Mouse (Mus musculus): ENCODE results near the gene Smad3. TPM values are rescaled to one million over a fixed set of nuclear protein-coding genes. Genes with fewer than 3 reads are reported as not detected.
A peak's percentile ranks its signal among the peaks of the same experiment; 100 is the strongest.

Gene Smad3
- total and polyA plus RNA-seq, 2 experiments from 2014 or later: 7.5 to 34.0 TPM

DNA sequence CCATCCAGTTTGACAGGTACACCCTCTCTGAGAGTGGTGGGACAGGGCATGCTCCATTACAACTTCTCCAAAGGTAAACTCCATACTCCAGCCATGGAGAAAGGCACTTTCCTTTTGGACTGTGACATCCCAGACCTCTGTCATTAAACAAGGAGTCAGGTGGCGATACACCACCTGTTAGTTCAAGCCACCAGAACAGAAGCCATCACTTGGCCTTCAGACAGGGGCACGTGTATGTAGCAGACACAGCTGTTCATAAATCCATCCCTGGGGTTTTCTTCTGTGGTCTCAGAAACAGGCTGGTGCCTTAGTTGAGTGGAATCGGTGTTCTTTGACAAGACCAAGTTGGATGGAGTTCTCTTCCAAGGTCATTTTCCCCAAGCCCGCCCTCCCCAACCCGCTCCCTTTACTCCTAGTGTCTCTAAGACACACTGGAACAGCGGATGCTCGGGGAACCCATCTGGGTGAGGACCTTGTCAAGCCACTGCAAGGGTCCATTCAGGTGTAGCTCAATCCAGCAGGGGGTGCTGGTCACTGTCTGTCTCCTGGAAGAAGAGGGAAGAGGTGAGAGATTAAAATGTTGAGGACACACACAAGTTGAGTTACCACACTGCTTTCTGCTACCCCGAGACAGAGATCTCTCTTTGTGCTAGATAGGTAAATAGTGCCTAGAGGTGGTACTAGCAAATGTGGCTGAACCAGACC, 107.8 kb downstream of the Smad3 start:
- H3K9ac ChIP-seq (replicated peaks; ENCODE audit: low read length): no peak overlapping the region
- peak; percentile 53 for TF ChIP-seq CTCF (IDR thresholded peaks at IDR 0.05; ENCODE audit: low read depth)
- H3K36me3 ChIP-seq (ENCODE audit: insufficient read depth, low read length): no peaks in the 10 kb centered on the region
- WGBS: 81% methylated on average over 8 of the region's 8 CpGs
- DNase-seq (ENCODE audit: low spot score): no peak
- H3K4me1 ChIP-seq (ENCODE audit: insufficient read depth, low read length): peaks cover 14% of the 10 kb centered on the region
- ATAC-seq: no peak
- no peak overlapping the region for H3K4me2 ChIP-seq (ENCODE audit: low read depth, low read length)
- H3K27ac ChIP-seq: no peak overlapping the region
- no peaks in the 10 kb centered on the region for H3K9me3 ChIP-seq (ENCODE audit: low read length)
- H3K4me3 ChIP-seq (ENCODE audit: low read length): no peak overlapping the region
- no peaks in the 10 kb centered on the region for H3K27me3 ChIP-seq (ENCODE audit: insufficient read depth, low read length)

DNA sequence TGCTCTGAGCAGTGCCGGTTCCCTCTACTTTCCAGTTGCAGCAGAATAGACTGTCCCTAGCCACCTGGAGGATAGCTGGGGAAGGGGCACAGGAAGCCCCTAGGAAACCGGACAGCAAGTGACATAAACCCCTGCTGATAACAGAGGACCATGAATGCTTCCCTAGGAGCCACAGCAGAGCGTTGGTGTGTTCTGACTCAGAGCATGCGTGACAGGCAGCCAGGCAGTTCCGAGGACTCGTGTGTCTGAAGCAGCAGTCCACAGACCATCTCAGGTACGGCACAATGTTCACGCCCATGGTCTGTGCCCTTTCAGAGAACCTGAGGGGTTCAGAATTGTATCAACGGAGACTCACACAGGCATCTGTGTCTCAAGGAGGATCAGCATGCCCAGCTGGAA, 109.3 kb downstream of the Smad3 start:
- no peak overlapping the region for H3K27ac ChIP-seq
- 75% methylated on average over 9 of the region's 9 CpGs for WGBS

DNA sequence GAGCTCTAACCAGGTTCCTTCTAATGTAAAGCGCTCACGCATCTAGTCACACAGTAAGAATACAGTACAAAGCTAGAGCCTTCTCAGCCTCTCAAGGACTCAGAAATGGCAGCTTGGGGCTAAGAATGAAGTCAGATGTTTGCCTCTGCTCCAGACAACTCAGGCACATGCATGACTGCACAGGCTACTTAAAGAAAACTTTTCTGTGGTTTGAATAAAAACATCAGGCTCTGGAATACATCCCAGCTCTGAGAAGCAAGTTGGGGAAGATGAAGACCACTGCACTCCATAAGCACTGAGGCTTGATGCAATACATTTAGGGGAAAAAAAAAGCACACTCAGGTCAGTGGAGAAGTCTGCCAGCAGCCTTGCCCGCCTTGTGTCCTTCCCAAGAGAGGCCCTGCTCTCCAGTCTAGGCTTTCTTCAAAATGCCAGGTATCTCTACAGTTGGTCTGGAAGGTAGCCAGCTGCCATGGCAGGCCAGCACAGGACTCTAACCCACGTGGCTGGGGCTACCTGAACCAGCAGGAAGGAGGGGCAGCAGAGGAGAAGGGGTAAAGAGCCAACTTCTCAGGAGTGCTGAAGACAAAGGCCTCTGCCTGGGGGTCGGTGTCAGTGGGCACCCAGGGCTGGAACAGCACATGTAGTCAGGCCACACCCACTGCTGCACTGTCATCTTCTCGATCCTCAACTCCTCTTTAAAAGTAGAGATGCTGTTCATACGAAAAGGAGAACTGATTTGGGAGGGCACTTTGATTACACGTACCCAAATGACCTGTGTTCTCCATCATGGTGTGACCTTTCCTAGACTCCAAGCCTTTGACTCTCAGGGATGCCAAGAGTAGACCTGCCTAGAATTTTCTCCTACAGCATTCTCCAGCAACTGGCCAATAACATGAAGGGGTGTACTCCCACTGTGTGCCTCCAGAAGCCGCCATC, 109.9 kb downstream of the Smad3 start:
- Histone ChIP-seq H3K9ac (replicated peaks; ENCODE audit: low read length) (no peak overlapping the region), H3K27me3 (ENCODE audit: insufficient read depth, low read length) (no peaks in the 10 kb centered on the region), H3K4me3 (ENCODE audit: low read length) (no peak overlapping the region), H3K27ac (no peak overlapping the region), H3K4me2 (ENCODE audit: low read depth, low read length) (no peak overlapping the region), H3K36me3 (ENCODE audit: insufficient read depth, low read length) (peaks cover 3% of the 10 kb centered on the region; the same call in 1 of the 2 replicates), H3K9me3 (ENCODE audit: low read length) (no peaks in the 10 kb centered on the region), H3K4me1 (ENCODE audit: insufficient read depth, low read length) (peaks cover 8% of the 10 kb centered on the region; the same call in 1 of the 2 replicates)
- WGBS: 79% methylated on average over 9 of the region's 9 CpGs
- DNase-seq (ENCODE audit: low spot score) (no peak), ATAC-seq (no peak)
- no peak for TF ChIP-seq CTCF (IDR thresholded peaks at IDR 0.05; ENCODE audit: low read depth)

More for the DNA sequence above, 109.3 kb downstream of the Smad3 start:
- H3K36me3 ChIP-seq (ENCODE audit: insufficient read depth, low read length): no peaks in the 10 kb centered on the region
- no peak overlapping the region for H3K4me3 ChIP-seq (ENCODE audit: low read length)
- TF ChIP-seq CTCF (IDR thresholded peaks at IDR 0.05; ENCODE audit: low read depth): 0 out of 2 replicates have a peak, but pooled peaks have one; percentile 7
- H3K4me1 ChIP-seq (ENCODE audit: insufficient read depth, low read length): peaks cover 8% of the 10 kb centered on the region; the same call in 1 of the 2 replicates
- no peak overlapping the region for H3K9ac ChIP-seq (replicated peaks; ENCODE audit: low read length)
- no peak overlapping the region for H3K4me2 ChIP-seq (ENCODE audit: low read depth, low read length)
- H3K9me3 ChIP-seq (ENCODE audit: low read length): no peaks in the 10 kb centered on the region
- DNase-seq (ENCODE audit: low spot score) (no peak), ATAC-seq (no peak)
- H3K27me3 ChIP-seq (ENCODE audit: insufficient read depth, low read length): no peaks in the 10 kb centered on the region

DNA sequence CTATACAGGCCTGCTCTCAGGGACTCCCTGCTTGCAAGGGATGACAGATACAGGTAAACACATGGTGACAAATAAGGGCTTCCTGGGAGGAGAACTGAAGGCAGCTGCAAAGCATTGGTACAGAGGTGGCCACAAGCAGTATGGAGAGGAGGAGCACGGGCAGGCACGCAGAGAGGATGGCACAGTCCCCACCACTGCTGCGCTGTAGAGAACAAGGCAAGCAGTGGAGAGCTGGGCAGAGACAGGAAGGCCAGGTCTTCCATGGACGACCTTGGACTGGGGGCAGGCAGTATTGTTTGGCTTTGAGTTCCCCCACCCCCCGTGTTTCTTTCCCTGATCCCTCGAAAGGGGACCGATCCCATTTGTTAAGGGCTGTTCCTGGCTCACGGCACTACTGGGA, 112.7 kb downstream of the Smad3 start:
- DNase-seq (ENCODE audit: low spot score): no peak
- 0 out of 2 replicates have a peak, but pooled peaks have one; percentile 16 for ATAC-seq
- H3K4me3 ChIP-seq (ENCODE audit: low read length): no peak overlapping the region
- no peak for TF ChIP-seq CTCF (IDR thresholded peaks at IDR 0.05; ENCODE audit: low read depth)
- H3K27ac ChIP-seq: no peak overlapping the region
- no peaks in the 10 kb centered on the region for H3K9me3 ChIP-seq (ENCODE audit: low read length)
- no peaks in the 10 kb centered on the region for H3K27me3 ChIP-seq (ENCODE audit: insufficient read depth, low read length)
- peaks cover 12% of the 10 kb centered on the region; the same call in 1 of the 2 replicates for H3K36me3 ChIP-seq (ENCODE audit: insufficient read depth, low read length)
- WGBS: 84% methylated on average over 8 of the region's 8 CpGs
- no peaks in the 10 kb centered on the region for H3K4me1 ChIP-seq (ENCODE audit: insufficient read depth, low read length)
- H3K9ac ChIP-seq (replicated peaks; ENCODE audit: low read length): no peak overlapping the region
- no peak overlapping the region for H3K4me2 ChIP-seq (ENCODE audit: low read depth, low read length)

DNA sequence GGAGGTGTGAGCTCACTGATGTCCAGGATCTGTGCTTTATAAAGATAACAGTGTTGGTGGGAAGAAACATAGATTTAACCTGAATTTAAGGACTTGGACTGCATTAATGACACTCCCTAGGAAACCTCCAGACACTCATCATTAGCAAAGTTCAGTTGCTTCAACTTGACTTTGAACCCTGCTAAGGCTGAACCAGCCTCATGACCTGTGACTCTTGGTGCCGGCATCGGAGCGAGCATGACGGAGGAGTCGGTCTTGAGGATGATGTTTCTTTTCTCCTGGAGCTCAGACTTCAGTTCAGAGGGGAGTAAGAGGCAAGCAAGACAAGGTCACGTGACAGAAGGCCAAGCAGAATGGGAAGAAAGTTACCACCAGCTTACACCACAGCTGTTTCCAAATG, 113.8 kb downstream of the Smad3 start:
- Histone ChIP-seq H3K36me3 (ENCODE audit: insufficient read depth, low read length) (peaks cover 19% of the 10 kb centered on the region; the same call in 1 of the 2 replicates), H3K9me3 (ENCODE audit: low read length) (no peaks in the 10 kb centered on the region), H3K9ac (replicated peaks; ENCODE audit: low read length) (no peak overlapping the region), H3K4me1 (ENCODE audit: insufficient read depth, low read length) (no peaks in the 10 kb centered on the region), H3K4me3 (ENCODE audit: low read length) (no peak overlapping the region), H3K4me2 (ENCODE audit: low read depth, low read length) (no peak overlapping the region), H3K27me3 (ENCODE audit: insufficient read depth, low read length) (no peaks in the 10 kb centered on the region), H3K27ac (no peak overlapping the region)
- WGBS: 90% methylated on average over 6 of the region's 6 CpGs
- ATAC-seq (no peak), DNase-seq (ENCODE audit: low spot score) (no peak)
- no peak for TF ChIP-seq CTCF (IDR thresholded peaks at IDR 0.05; ENCODE audit: low read depth)

DNA sequence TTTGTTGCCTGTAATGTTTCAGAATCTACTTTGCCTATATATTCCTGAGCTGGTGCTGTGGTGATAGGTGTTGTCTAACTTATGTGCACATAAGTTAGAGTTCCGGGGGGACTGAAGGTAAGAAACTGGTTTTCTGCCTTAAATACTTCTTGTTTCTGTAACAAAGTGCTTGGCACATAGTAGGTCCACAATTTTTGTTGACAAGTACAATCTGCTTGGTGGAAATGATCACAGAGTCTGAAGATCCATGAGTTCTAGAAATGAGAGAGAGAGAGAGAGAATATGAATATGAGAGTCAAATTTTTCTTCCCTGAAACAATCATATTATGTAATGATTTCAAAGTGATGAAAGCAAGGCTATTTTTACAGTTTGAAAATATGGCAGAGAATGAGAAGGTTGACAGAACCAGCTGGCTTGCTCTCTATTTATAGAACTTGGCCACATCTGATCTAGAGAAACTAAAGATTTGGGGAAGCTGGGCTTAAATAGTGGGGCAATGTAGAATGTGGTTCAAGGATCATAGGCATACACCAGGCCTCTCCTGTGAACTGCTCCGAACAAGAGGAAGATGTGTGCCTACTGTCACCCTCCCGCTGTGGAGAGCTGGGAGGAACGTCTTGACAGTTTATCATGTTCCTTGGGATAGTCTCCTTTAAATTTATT, 115.7 kb downstream of the Smad3 start:
- Histone ChIP-seq H3K4me3 (ENCODE audit: low read length) (no peak overlapping the region), H3K9me3 (ENCODE audit: low read length) (no peaks in the 10 kb centered on the region), H3K27me3 (ENCODE audit: insufficient read depth, low read length) (no peaks in the 10 kb centered on the region), H3K4me1 (ENCODE audit: insufficient read depth, low read length) (no peaks in the 10 kb centered on the region), H3K4me2 (ENCODE audit: low read depth, low read length) (no peak overlapping the region), H3K36me3 (ENCODE audit: insufficient read depth, low read length) (peaks cover 22% of the 10 kb centered on the region; the same call in 1 of the 2 replicates), H3K27ac (no peak overlapping the region), H3K9ac (replicated peaks; ENCODE audit: low read length) (no peak overlapping the region)
- WGBS: 92% methylated on average over 4 of the region's 4 CpGs
- no peak for TF ChIP-seq CTCF (IDR thresholded peaks at IDR 0.05; ENCODE audit: low read depth)
- no peak for ATAC-seq
- DNase-seq (ENCODE audit: low spot score): no peak
